Mouse (Mus musculus) G1E (cell line): ENCODE measurements around the gene Swsap1.

ENCODE experiments used
- CTCF ChIP-seq: IDR thresholded peaks from 2 replicates; pipeline ENCODE4 v1.5.1; 2012; ENCODE audit warnings: low read depth, low read length, inconsistent platforms, mixed read lengths
- GATA1 ChIP-seq: IDR thresholded peaks from 2 replicates; pipeline ENCODE4 v1.6.1; 2012; ENCODE audit warnings: borderline replicate concordance, low read length, inconsistent platforms, mixed read lengths
- POLR2AphosphoS5 ChIP-seq: IDR thresholded peaks from 2 replicates; pipeline ENCODE4 v1.6.1; 2012; ENCODE audit warnings: low read depth, low read length, inconsistent platforms; ENCODE audit not compliant: insufficient replicate concordance
- TAL1 ChIP-seq: conservative IDR thresholded peaks from 2 replicates; pipeline ENCODE4 v1.6.1; 2012; ENCODE audit warnings: low read depth, low read length, inconsistent platforms, mixed read lengths

DNA sequence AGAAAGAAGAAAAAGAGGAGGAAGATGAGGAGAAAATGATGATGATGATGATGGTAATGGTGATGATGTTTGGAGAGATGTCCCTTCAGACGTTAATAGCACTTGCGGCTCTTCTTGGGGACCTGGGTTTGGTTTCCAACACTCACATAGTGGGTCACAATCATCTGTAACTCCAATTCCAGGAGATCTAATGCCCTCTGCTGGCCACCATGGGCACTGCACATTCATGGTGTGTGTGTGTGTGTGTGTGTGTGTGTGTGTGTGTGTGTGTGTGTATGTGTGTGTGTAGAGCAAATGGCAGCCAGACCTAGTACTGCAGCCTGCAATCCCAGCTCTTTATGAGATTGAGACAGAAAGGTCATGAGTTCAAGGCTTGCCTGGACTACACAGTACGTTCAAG lies 3.6 kb upstream of the Swsap1 start:
- TF ChIP-seq CTCF (no peak), TAL1 (no peak), GATA1 (no peak), POLR2AphosphoS5 (no peak)
